Comparison of ENCODE assay signal across 8 mouse cellular contexts in genomic region chr15:99089069-99089468, GRCm38 (mm10). TPM values are rescaled to one million over a fixed set of nuclear protein-coding genes. Genes with fewer than 3 reads are reported as not detected.
DNase-seq lines count a peak whose midpoint lies in the region; ATAC-seq lines count a peak whose summit lies in the region.

No protein-coding gene starts in this region.

- no peak for ATAC-seq in liver, embryonic 11.5 days (replicated peaks; ENCODE audit: low FRiP score)
- ATAC-seq in intestine, embryonic 14.5 days (replicated peaks; ENCODE audit: low FRiP score, low TSS enrichment, low read depth): no peak
- no peak for ATAC-seq in neural tube, embryonic 13.5 days (ENCODE audit: low read depth)
- no peak for ATAC-seq in cerebellum, adult (ENCODE audit: insufficient number of reproducible peaks, low FRiP score, low TSS enrichment)

- no peak overlapping the region for H3K27ac ChIP-seq in liver, embryonic 11.5 days (ENCODE audit: low read depth, low read length)
- H3K27ac ChIP-seq in intestine, embryonic 14.5 days (ENCODE audit: low read depth): no peak overlapping the region
- no peak overlapping the region for H3K27ac ChIP-seq in neural tube, embryonic 13.5 days (replicated peaks)

- peak overlapping the region; percentile 28 for H3K4me3 ChIP-seq in liver, embryonic 11.5 days (ENCODE audit: low read depth, low read length)
- no peak overlapping the region for H3K4me3 ChIP-seq in intestine, embryonic 14.5 days (ENCODE audit: low read depth, low read length)
- H3K4me3 ChIP-seq in neural tube, embryonic 13.5 days: no peak overlapping the region

- peaks cover 23% of the 10 kb centered on the region for H3K4me1 ChIP-seq in liver, embryonic 11.5 days (replicated peaks; ENCODE audit: control insufficient read depth, insufficient read depth, low read length)
- H3K4me1 ChIP-seq in intestine, embryonic 14.5 days (replicated peaks; ENCODE audit: control insufficient read depth, insufficient read depth, low read length): peaks cover 13% of the 10 kb centered on the region; the same call in 1 of the 2 replicates
- peaks cover 46% of the 10 kb centered on the region for H3K4me1 ChIP-seq in neural tube, embryonic 13.5 days (replicated peaks)

- DNase-seq in embryo, embryonic 11 days: peak; percentile 45
- DNase-seq in embryo, embryonic 9.5 days (ENCODE audit: extremely low spot score): no peak
- no peak for DNase-seq in liver, embryonic 11.5 days (ENCODE audit: low spot score)
- DNase-seq in liver: no peak
- no peak for DNase-seq in intestine, embryonic 14.5 days (ENCODE audit: low spot score)
- DNase-seq in gastrocnemius, postnatal 14 days: no peak

- no peak overlapping the region for H3K9ac ChIP-seq in liver, embryonic 11.5 days (ENCODE audit: low read depth, low read length)
- H3K9ac ChIP-seq in intestine, embryonic 14.5 days (ENCODE audit: low read length): no peak overlapping the region
- no peak overlapping the region for H3K9ac ChIP-seq in neural tube, embryonic 13.5 days

- peaks cover 96% of the 10 kb centered on the region for H3K27me3 ChIP-seq in liver, embryonic 11.5 days (replicated peaks; ENCODE audit: control insufficient read depth, insufficient read depth, low read length)
- peaks cover 100% of the 10 kb centered on the region for H3K27me3 ChIP-seq in intestine, embryonic 14.5 days (replicated peaks; ENCODE audit: control insufficient read depth, insufficient read depth, low read length)
- H3K27me3 ChIP-seq in neural tube, embryonic 13.5 days: peaks cover 93% of the 10 kb centered on the region

- intact Hi-C loops in gastrocnemius, postnatal 14 days (cut with DNase I; ENCODE audit: low total_unique reads): loop anchor here (10.0 kb wide), 1 partner anchor 116 kb away; no protein-coding TSS in a partner anchor

- peak overlapping the region; percentile 56 for H3K4me2 ChIP-seq in liver, embryonic 11.5 days
- H3K4me2 ChIP-seq in intestine, embryonic 14.5 days (ENCODE audit: low read length): 0 out of 2 replicates have a peak overlapping the region, but pooled peaks have one; percentile 5
- peak overlapping the region; percentile 49 for H3K4me2 ChIP-seq in neural tube, embryonic 13.5 days

- WGBS in liver, embryonic 11.5 days: 11% methylated on average over 14 of the region's 14 CpGs
- WGBS in intestine, embryonic 14.5 days: 12% methylated on average over 14 of the region's 14 CpGs
- 7% methylated on average over 14 of the region's 14 CpGs for whole genome bisulfite sequencing in neural tube, embryonic 13.5 days

- H3K36me3 ChIP-seq in liver, embryonic 11.5 days (ENCODE audit: control insufficient read depth, insufficient read depth, low read length): no peaks in the 10 kb centered on the region
- no peaks in the 10 kb centered on the region for H3K36me3 ChIP-seq in intestine, embryonic 14.5 days (ENCODE audit: control insufficient read depth, insufficient read depth, low read length)
- H3K36me3 ChIP-seq in neural tube, embryonic 13.5 days: no peaks in the 10 kb centered on the region

- H3K9me3 ChIP-seq in liver, embryonic 11.5 days (ENCODE audit: control insufficient read depth, low read length): no peaks in the 10 kb centered on the region
- H3K9me3 ChIP-seq in intestine, embryonic 14.5 days (ENCODE audit: control insufficient read depth, low read length): no peaks in the 10 kb centered on the region
- no peaks in the 10 kb centered on the region for H3K9me3 ChIP-seq in neural tube, embryonic 13.5 days

RNA-seq across cellular contexts. Expression of gene C1ql4, which starts 1.5 kb away (rescaled TPM):
- polyA plus RNA-seq in liver, embryonic 11.5 days (2014; fragmentation: Nextera tagmentation; extraction: Ambion mirVana): 0.25 TPM in 1 of 2 replicates, not detected in the other
- polyA plus RNA-seq in intestine, embryonic 14.5 days (2014; fragmentation: Nextera tagmentation; extraction: Ambion mirVana): 0.16 TPM in 1 of 2 replicates, not detected in the other
- 2.7 and 3.5 TPM in 2 replicates for polyA plus RNA-seq in neural tube, embryonic 13.5 days (2015; fragmentation: Nextera tagmentation; extraction: Ambion mirVana)
- not detected for total RNA-seq in gastrocnemius, postnatal 14 days (2021)

RNA-seq across cellular contexts. Expression of gene Dnajc22, which starts 3.9 kb away (rescaled TPM):
- polyA plus RNA-seq in liver, embryonic 11.5 days (2014; fragmentation: Nextera tagmentation; extraction: Ambion mirVana): 17.1 and 19.8 TPM in 2 replicates
- polyA plus RNA-seq in intestine, embryonic 14.5 days (2014; fragmentation: Nextera tagmentation; extraction: Ambion mirVana): 16.3 and 20.2 TPM in 2 replicates
- polyA plus RNA-seq in neural tube, embryonic 13.5 days (2015; fragmentation: Nextera tagmentation; extraction: Ambion mirVana): 0.25 and 0.49 TPM in 2 replicates
- total RNA-seq in gastrocnemius, postnatal 14 days (2021): under 1 TPM in 1 of 2 experiments, not detected in 1; 0.12 TPM

RNA-seq across cellular contexts. Expression of gene Troap, which starts 14.7 kb away (rescaled TPM):
- 26.5 and 27.8 TPM in 2 replicates for polyA plus RNA-seq in liver, embryonic 11.5 days (2014; fragmentation: Nextera tagmentation; extraction: Ambion mirVana)
- polyA plus RNA-seq in intestine, embryonic 14.5 days (2014; fragmentation: Nextera tagmentation; extraction: Ambion mirVana): 25.4 and 27.7 TPM in 2 replicates
- 6.3 and 6.9 TPM in 2 replicates for polyA plus RNA-seq in neural tube, embryonic 13.5 days (2015; fragmentation: Nextera tagmentation; extraction: Ambion mirVana)
- total RNA-seq in gastrocnemius, postnatal 14 days (2021): 1 to 10 TPM; 1.4 to 1.8 TPM

RNA-seq across cellular contexts. Expression of gene Prph, which starts 34.1 kb away (rescaled TPM):
- 0.36 and 0.90 TPM in 2 replicates for polyA plus RNA-seq in liver, embryonic 11.5 days (2014; fragmentation: Nextera tagmentation; extraction: Ambion mirVana)
- 54.4 and 56.3 TPM in 2 replicates for polyA plus RNA-seq in intestine, embryonic 14.5 days (2014; fragmentation: Nextera tagmentation; extraction: Ambion mirVana)
- 268 and 371 TPM in 2 replicates for polyA plus RNA-seq in neural tube, embryonic 13.5 days (2015; fragmentation: Nextera tagmentation; extraction: Ambion mirVana)
- total RNA-seq in gastrocnemius, postnatal 14 days (2021): 1 to 10 TPM; 1.2 to 1.4 TPM

RNA-seq across cellular contexts. Expression of gene Spats2, which starts 36.6 kb away (rescaled TPM):
- polyA plus RNA-seq in liver, embryonic 11.5 days (2014; fragmentation: Nextera tagmentation; extraction: Ambion mirVana): 32.9 and 35.0 TPM in 2 replicates
- polyA plus RNA-seq in intestine, embryonic 14.5 days (2014; fragmentation: Nextera tagmentation; extraction: Ambion mirVana): 38.4 and 41.4 TPM in 2 replicates
- 44.4 and 48.9 TPM in 2 replicates for polyA plus RNA-seq in neural tube, embryonic 13.5 days (2015; fragmentation: Nextera tagmentation; extraction: Ambion mirVana)
- 1 to 10 TPM; 7.1 to 8.7 TPM for total RNA-seq in gastrocnemius, postnatal 14 days (2021)

Comparison
In these comparisons a context has a peak if more than half of its experiments do, and no peak if none do; other contexts are left out.
1. H3K4me2 ChIP-seq: peak in every context shown above with its lines; median percentile 56 in liver, embryonic 11.5 days; 49 in neural tube, embryonic 13.5 days; 5 in intestine, embryonic 14.5 days.
2. RNA of gene Dnajc22, which starts 3.9 kb away (polyA plus RNA-seq): 16.3 to 20.2 TPM in intestine, embryonic 14.5 days and 17.1 to 19.8 TPM in liver, embryonic 11.5 days; 0.25 to 0.49 TPM in neural tube, embryonic 13.5 days; every median in the first group is over 10 times any median in the second.